Comparison of ENCODE assay signal across 12 mouse cellular contexts in genomic region chr11:112219046-112219720, GRCm38 (mm10).
"Had no signal": no experiment of that assay in that cellular context is flagged by ENCODE, and none has a peak within 500 bp of the region (broad histone marks: within the 10 kb centered on the region; RNA-seq: fewer than 3 reads in every experiment).

No protein-coding gene starts in this region.

- H3K4me3 ChIP-seq: left cerebral cortex, adult 2 months; liver, embryonic 12.5 days; liver, embryonic 15.5 days had no signal

- H3K9ac ChIP-seq: liver, embryonic 12.5 days; liver, embryonic 15.5 days had no signal

- H3K36me3 ChIP-seq: liver, embryonic 12.5 days; liver, embryonic 15.5 days had no signal

- H3K27ac ChIP-seq: kidney, postnatal 0 days; left cerebral cortex, adult 2 months; liver, embryonic 12.5 days; liver, embryonic 15.5 days had no signal

- H3K27me3 ChIP-seq: liver, embryonic 12.5 days; liver, embryonic 15.5 days had no signal

- H3K4me1 ChIP-seq: liver, embryonic 12.5 days; liver, embryonic 15.5 days had no signal

- DNase-seq: kidney, postnatal 25 days; layer of hippocampus, postnatal 36 days; lung, adult 2 months; lung, postnatal 14 days; lung, postnatal 4 days; midbrain, embryonic 14.5 days; thymus, adult 18-20 months; thymus, postnatal 36 days had no signal
